Mouse (Mus musculus): ENCODE measurements around the gene Mamdc4.

DNA sequence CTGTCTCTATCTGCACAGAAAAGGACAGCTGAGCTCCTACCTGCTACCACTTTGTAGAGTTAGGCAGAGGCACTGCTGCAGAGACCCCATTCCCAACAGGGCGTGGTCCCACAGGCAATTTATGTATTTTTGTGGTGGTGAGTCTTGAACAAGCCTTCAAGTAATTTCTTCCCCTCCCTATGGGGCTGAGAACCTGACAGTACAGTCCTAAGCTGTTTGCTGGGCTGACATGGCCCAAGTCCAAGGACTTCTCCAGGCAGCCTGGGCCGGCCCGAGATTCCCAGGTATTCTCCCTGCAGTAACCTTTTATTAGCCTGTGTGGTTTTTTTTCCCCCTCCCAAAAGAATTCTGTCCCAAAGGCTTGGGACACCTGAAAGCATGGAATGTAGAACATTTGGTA, 9.5 kb upstream of the Mamdc4 start:
- no peak for TF ChIP-seq CTCF (IDR thresholded peaks at IDR 0.05; ENCODE audit: borderline replicate concordance, insufficient read depth, low read length)
- no peak for TF ChIP-seq POLR2A (IDR thresholded peaks at IDR 0.05; ENCODE audit: low read depth, low read length)
